Mouse (Mus musculus) left cerebral cortex, adult 2 months (tissue): Measurements from ENCODE around the gene Foxs1. TPM values are rescaled to one million over a fixed set of nuclear protein-coding genes. Genes with fewer than 3 reads are reported as not detected.
A peak's percentile ranks its signal among the peaks of the same experiment; 100 is the strongest.

Source experiments
- DNase-seq, 2 experiments: peaks; one replicate each; pipeline ENCODE4 v3.0.0; 2021 to 2022; ENCODE audit warnings: low spot score in 2 of 2, mixed read lengths in 1 of 2; ENCODE audit errors: extremely low spot score in 1 of 2
- H3K27ac ChIP-seq: fragments of 200-600 bp; 2 replicates; pipeline ENCODE4 v1.8.1; 2022
- H3K4me3 ChIP-seq: fragments of 200-600 bp; 2 replicates; pipeline ENCODE4 v1.8.1; 2022
- CTCF ChIP-seq: fragments of 200-600 bp; IDR thresholded peaks from 2 replicates; pipeline ENCODE4 v1.8.1; 2022; ENCODE audit warnings: antibody characterized with exemption, mild to moderate bottlenecking, moderate library complexity
- intact Hi-C: fragments of 180-260 bp; cut with DNase I; formaldehyde crosslinking; loops from one replicate; pipeline ENCODE4 v1.15.1; 2025
- total RNA-seq, 2 experiments: library from RNA; stranded (reverse); gene quantifications; 2 replicates each; pipeline ENCODE4 v1.2.3; 2021

Gene Foxs1
- total RNA-seq, 2 experiments from 2014 or later, result 0.34 to 0.44 TPM

DNA sequence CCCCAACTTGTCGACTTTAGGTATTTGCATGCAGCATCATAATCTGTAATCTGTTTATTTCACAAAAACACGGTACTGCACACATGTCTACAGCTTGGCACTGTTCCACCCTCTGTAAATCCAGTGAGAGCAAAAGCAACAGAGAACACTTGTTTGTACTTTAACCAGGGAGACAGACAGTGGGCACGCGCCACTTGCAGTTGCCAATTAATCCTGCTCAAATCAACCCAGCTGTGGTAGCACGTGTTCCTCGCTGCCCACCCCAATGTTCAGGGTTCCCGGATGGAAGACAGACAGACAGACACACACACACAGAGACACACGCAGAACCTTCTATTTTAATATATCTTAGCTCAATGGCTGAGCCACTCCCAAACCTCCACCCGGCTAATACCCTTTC, 37.2 kb downstream of the Foxs1 start:
- TF ChIP-seq CTCF, result no peak
- no peak overlapping the region for H3K27ac ChIP-seq
- intact Hi-C loops, result no loop called here
- no peak overlapping the region for H3K4me3 ChIP-seq
- no peak for DNase-seq

DNA sequence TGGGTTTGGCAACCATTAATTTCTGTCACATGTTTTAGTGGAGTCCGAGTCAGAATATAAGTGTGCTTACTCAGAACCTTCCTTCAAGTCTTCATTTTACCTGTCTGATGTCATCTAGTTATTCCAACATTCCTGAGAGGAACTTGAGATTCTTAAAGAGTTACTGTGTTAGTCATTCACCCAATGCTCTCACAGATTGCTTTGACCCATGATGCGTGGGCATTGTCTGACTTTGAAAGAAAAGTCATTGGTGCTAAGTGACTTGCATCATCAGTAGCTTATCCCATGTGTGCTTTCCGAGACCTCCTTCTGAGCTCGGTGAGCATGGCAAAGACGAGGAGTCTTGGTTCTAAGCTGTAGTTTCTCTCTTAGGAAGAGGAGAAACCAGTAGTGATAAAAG, 44.2 kb downstream of the Foxs1 start:
- TF ChIP-seq CTCF, result no peak
- H3K4me3 ChIP-seq, result no peak overlapping the region
- intact Hi-C loops, result no loop called here
- no peak for DNase-seq
- H3K27ac ChIP-seq, result no peak overlapping the region

DNA sequence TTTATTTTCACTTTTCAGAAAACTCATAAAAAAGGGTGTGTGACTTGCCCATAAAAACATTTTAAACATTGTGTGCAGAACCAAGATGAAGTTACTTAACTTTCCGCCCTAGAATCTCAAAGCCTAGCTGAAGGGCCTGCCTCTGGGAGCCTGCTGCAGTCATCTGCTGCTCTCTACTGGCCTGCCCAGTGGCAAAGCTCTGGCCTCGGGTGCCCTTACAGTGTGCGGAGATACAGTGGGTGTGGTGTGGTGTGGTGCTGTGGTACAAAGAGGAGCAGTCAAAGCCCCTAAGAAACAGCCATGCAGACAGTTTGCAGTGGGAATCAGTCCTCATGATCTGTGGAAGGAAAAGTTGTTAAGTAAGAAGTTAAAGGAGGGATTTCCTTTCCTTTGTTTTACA, 45.8 kb downstream of the Foxs1 start:
- TF ChIP-seq CTCF, result no peak; the same call in none of the 2 replicates
- Histone ChIP-seq H3K4me3 (no peak overlapping the region), H3K27ac (no peak overlapping the region)
- intact Hi-C loops, result no loop called here
- no peak for DNase-seq

DNA sequence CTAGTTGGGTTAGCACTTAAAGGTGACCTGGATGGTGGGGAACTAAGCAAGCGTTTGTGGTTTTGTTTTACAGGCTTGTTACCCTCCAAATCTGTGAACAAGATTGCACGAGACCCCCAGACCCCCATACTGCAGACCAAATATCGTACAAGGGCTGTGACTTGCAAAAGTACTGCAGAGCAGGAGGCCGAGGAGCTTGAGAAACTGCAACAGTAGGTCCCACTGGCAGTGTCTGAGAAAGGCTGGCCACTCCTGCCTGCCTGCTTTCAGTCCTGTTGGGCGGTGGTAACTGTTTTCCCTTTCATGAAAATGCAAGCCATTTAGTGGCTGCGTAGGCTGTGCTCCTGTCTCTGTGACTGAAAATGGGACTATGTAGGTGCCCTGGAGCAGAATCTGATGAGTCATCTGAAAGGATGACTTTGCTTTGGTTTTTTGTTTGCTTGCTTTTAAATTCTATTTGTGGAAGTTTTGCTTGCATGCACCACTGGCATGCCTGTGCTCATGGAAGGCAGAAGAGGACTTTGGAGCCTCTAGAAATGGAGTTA, 48.8 kb downstream of the Foxs1 start:
- intact Hi-C loops, result no loop called here
- DNase-seq, result peak; percentile 39 to 48
- Histone ChIP-seq H3K4me3 (no peak overlapping the region), H3K27ac (peak overlapping the region; percentile 44; the same call in 1 of the 2 replicates)
- no peak for TF ChIP-seq CTCF

Other genes starting within 250 kb of the Foxs1 start
- gene Mcts2, start 246.2 kb downstream of the Foxs1 start, total RNA-seq, result 10 to 100 TPM; 17.6 to 19.8 TPM
- 10 to 100 TPM; 22.4 to 24.2 TPM for gene Id1, start 197.0 kb downstream of the Foxs1 start, total RNA-seq
- gene Cox4i2, start 179.0 kb downstream of the Foxs1 start, total RNA-seq, result 1 to 10 TPM; 1.7 to 1.9 TPM
- 100 to 1,000 TPM; 133 to 135 TPM for gene Bcl2l1, start 101.5 kb downstream of the Foxs1 start, total RNA-seq
- gene Tpx2, start 85.2 kb downstream of the Foxs1 start, total RNA-seq, result 1 to 10 TPM; 2.5 to 3.0 TPM
- gene Mylk2, start 21.9 kb downstream of the Foxs1 start, total RNA-seq, result not detected
- gene Dusp15, start 18.5 kb upstream of the Foxs1 start, total RNA-seq, result 10 to 100 TPM; 16.9 to 20.3 TPM
- gene Ttll9, start 29.3 kb upstream of the Foxs1 start, total RNA-seq, result 1 to 10 TPM; 2.3 to 2.9 TPM
- gene Pdrg1, start 82.2 kb upstream of the Foxs1 start, total RNA-seq, result 10 to 100 TPM; 55.5 to 60.5 TPM
- gene Xkr7, start 98.6 kb upstream of the Foxs1 start, total RNA-seq, result 1 to 10 TPM; 5.0 to 5.3 TPM
- gene Ccm2l, start 132.7 kb upstream of the Foxs1 start, total RNA-seq, result 1 to 10 TPM; 5.4 to 6.2 TPM
- 1 to 10 TPM; 2.0 to 2.1 TPM for gene Hck, start 175.3 kb upstream of the Foxs1 start, total RNA-seq
- gene Tm9sf4, start 228.1 kb upstream of the Foxs1 start, total RNA-seq, result 100 to 1,000 TPM; 112 to 118 TPM